Mouse (Mus musculus) liver, embryonic 15.5 days (tissue): ENCODE measurements around the gene Vsig2. TPM values are rescaled to one million over a fixed set of nuclear protein-coding genes. Genes with fewer than 3 reads are reported as not detected.

ENCODE experiments used
- ATAC-seq: fragments of 200-750 bp; cut with Nextera tagmentation; 2 replicates; pipeline ENCODE4 v1.8.0; 2017; ENCODE audit warnings: moderate number of reproducible peaks, mild to moderate bottlenecking, moderate library complexity; ENCODE audit not compliant: insufficient read depth
- H3K27ac ChIP-seq: fragments of 300-500 bp; sonication (generic); replicated peaks from 2 replicates; pipeline ENCODE4 v1.5.1; 2015; ENCODE audit warnings: mild to moderate bottlenecking, inconsistent platforms
- H3K27me3 ChIP-seq: fragments of 300-500 bp; sonication (generic); 2 replicates; pipeline ENCODE4 v1.6.1; 2015; ENCODE audit warnings: mild to moderate bottlenecking, inconsistent platforms
- H3K36me3 ChIP-seq: fragments of 300-500 bp; sonication (generic); replicated peaks from 2 replicates; pipeline ENCODE4 v1.6.1; 2015; ENCODE audit warnings: moderate library complexity, mild to moderate bottlenecking, inconsistent platforms
- H3K4me1 ChIP-seq: fragments of 300-500 bp; sonication (generic); replicated peaks from 2 replicates; pipeline ENCODE4 v1.6.1; 2015; ENCODE audit warnings: inconsistent platforms
- H3K4me2 ChIP-seq: fragments of 300-500 bp; sonication (generic); 2 replicates; pipeline ENCODE4 v1.6.1; 2015; ENCODE audit warnings: moderate library complexity, mild to moderate bottlenecking, inconsistent platforms
- H3K4me3 ChIP-seq: fragments of 300-500 bp; sonication (generic); replicated peaks from 2 replicates; pipeline ENCODE4 v1.5.1; 2015; ENCODE audit warnings: mild to moderate bottlenecking, inconsistent platforms
- H3K9ac ChIP-seq: fragments of 300-500 bp; sonication (generic); 2 replicates; pipeline ENCODE4 v1.6.1; 2015; ENCODE audit warnings: moderate library complexity, mild to moderate bottlenecking, inconsistent platforms
- H3K9me3 ChIP-seq: fragments of 300-500 bp; sonication (generic); replicated peaks from 2 replicates; pipeline ENCODE4 v1.6.1; 2016; ENCODE audit warnings: inconsistent platforms
- WGBS: fragments of 180-500 bp; shearing (Covaris S2); methylation state at CpG from one replicate; pipeline ENCODE4 v1.1.7; 2015; ENCODE audit warnings: mixed read lengths; ENCODE audit not compliant: insufficient replicate concordance; 5-methylcytosine and 5-hydroxymethylcytosine counted together
- polyA plus RNA-seq: library from polyadenylated mRNA; unstranded; fragments of >200 nt; fragmentation: Nextera tagmentation; extraction: Ambion mirVana; gene quantifications from 2 replicates; pipeline ENCODE4 v1.2.1, GENCODE M21; 2015

The Vsig2 gene
- polyA plus RNA-seq, 1 experiment from 2014 or later: 0.32 TPM

DNA sequence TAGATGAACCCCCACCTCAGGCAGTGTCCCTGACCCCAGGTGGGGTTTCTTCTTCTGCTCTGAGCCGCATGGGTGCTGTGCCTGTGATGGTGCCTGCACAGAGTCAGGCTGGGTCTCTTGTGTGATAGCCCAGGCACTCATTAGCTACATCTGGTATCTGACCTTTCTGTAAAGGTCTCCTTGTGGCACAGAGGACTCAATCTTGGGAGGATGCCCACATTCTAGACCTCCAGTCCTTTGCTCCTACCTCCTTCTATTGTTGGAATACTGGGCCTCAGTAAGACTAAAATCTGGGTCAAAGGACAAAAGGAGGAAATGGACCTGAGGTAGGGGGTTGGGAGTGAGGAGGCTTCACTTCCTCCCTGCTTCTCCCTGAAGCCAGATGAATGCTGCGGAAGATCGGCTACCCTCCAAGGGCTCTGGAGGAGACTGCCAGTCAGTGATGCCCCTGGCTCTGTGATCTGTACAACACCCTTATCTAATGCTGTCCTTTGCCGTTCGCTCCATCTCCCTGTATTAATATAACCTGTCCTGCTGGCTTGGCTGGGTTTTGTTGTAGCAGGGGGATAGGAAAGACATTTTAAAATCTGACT lies 1.3 kb upstream of the Vsig2 start:
- WGBS: 61% methylated on average over 5 of the region's 5 CpGs
- ATAC-seq: 0 out of 2 replicates have a peak, but pooled peaks have one; percentile 7
- H3K36me3 ChIP-seq: no peaks in the 10 kb centered on the region
- H3K27ac ChIP-seq: no peak overlapping the region
- H3K4me1 ChIP-seq: no peaks in the 10 kb centered on the region
- no peaks in the 10 kb centered on the region for H3K9me3 ChIP-seq
- no peak overlapping the region for H3K4me2 ChIP-seq
- H3K9ac ChIP-seq: no peak overlapping the region
- no peak overlapping the region for H3K4me3 ChIP-seq
- peaks cover 17% of the 10 kb centered on the region; the same call in 1 of the 2 replicates for H3K27me3 ChIP-seq

DNA sequence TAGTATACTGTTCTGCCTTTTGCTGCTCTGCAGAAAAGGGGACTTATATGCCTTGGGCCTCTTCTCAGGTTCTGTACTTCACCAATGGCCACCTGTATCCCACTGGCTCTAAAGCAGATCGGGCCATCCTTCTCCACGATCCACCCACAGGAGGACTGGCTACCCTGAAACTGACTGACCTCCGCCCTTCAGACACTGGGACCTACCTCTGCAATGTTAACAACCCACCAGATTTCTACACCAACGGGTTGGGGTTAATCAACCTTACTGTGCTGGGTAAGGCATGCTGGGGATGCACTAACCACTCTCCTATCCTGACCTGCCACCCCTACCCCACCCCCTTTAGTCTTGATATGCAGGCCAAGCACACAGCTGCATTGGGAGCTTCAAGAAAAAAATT lies 1.2 kb downstream of the Vsig2 start:
- Histone ChIP-seq H3K4me2 (no peak overlapping the region), H3K4me1 (peaks cover 14% of the 10 kb centered on the region), H3K4me3 (no peak overlapping the region), H3K9ac (no peak overlapping the region), H3K27ac (no peak overlapping the region), H3K9me3 (no peaks in the 10 kb centered on the region), H3K27me3 (peaks cover 8% of the 10 kb centered on the region; the same call in 1 of the 2 replicates), H3K36me3 (no peaks in the 10 kb centered on the region)
- 81% methylated on average over 4 of the region's 4 CpGs for whole genome bisulfite sequencing
- no peak for ATAC-seq

DNA sequence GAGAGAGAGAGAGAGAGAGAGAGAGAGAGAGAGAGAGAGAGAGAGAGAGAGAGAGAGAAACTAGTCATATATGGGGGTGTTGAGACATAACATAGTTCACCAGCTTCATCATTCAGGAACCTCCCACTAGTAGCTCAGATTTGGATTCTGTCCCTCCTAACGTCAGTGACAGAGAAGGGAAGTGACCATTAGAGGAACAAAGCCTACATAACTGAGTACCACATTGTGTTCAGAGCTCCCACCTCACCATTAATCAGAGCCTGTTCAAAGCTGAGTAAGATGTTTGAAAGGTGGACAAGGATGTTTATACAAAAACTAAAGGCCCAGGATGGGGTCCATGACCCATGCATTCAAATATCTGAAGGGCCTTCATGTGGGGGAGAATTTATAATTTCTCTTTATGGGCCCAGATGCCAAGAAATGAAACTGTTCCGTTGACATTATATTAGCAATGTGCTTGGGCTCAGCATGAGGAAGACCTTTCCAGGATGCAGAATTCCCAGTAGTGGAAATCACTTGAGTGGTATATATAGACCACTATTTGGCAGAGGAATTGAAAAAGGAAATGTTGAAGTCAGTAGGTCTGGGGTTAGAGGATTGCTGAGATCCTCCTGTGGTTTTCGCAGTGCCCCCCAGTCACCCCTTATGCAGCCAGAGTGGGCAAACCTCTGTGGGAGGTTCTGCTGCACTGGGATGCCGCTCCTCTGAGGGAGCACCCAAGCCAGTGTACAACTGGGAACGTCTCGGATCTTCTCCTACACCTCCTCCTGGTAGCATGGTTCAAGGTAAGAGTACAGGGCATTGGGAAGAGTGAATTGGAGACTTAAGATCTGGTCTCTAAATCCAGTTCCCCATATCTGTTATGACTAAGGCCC lies 1.9 kb downstream of the Vsig2 start:
- Histone ChIP-seq H3K9ac (no peak overlapping the region), H3K4me2 (no peak overlapping the region), H3K27ac (no peak overlapping the region), H3K4me1 (peaks cover 19% of the 10 kb centered on the region), H3K9me3 (no peaks in the 10 kb centered on the region), H3K27me3 (peaks cover 11% of the 10 kb centered on the region), H3K4me3 (no peak overlapping the region), H3K36me3 (no peaks in the 10 kb centered on the region)
- 56% methylated on average over 6 of the region's 6 CpGs for WGBS
- ATAC-seq: no peak

DNA sequence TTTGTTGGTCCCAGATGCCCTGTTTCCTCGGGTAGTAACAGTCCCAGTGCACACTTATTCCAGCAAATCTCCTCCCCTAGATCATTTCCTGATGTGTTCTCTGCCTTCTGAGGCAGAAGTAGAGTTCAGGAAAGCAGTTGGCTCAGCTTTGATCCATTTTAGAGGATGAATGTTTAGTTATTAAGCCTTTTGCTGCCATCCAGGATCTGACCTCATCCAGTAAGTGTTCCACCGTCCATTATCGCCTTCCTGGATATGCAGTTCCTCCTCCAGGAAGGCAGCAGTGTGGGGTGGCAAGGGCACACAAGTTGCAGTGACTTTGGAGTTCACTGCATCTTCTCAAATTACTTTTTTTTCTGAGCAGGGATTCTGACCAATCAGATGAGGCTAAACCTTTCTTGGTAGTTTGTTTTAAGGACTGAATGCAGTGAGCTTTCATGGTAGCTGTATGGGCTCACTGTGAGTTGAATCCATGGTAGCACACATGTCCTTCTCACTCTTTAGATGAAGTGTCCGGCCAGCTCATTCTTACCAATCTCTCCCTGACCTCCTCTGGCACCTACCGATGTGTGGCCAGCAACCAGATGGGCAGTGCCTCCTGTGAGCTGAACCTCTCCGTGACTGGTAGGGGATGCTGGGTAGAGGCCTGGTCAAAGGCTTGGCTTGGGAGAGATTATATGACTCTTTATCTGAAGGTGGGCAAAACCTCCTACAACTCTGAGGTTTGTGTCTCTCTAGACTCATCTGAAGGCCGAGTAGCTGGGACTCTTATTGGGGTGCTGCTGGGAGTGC lies 3.0 kb downstream of the Vsig2 start:
- WGBS: 51% methylated on average over 7 of the region's 7 CpGs
- Histone ChIP-seq H3K9ac (no peak overlapping the region), H3K9me3 (no peaks in the 10 kb centered on the region), H3K27me3 (peaks cover 17% of the 10 kb centered on the region), H3K27ac (no peak overlapping the region), H3K4me2 (no peak overlapping the region), H3K4me1 (peaks cover 19% of the 10 kb centered on the region), H3K36me3 (no peaks in the 10 kb centered on the region), H3K4me3 (no peak overlapping the region)
- ATAC-seq: no peak

DNA sequence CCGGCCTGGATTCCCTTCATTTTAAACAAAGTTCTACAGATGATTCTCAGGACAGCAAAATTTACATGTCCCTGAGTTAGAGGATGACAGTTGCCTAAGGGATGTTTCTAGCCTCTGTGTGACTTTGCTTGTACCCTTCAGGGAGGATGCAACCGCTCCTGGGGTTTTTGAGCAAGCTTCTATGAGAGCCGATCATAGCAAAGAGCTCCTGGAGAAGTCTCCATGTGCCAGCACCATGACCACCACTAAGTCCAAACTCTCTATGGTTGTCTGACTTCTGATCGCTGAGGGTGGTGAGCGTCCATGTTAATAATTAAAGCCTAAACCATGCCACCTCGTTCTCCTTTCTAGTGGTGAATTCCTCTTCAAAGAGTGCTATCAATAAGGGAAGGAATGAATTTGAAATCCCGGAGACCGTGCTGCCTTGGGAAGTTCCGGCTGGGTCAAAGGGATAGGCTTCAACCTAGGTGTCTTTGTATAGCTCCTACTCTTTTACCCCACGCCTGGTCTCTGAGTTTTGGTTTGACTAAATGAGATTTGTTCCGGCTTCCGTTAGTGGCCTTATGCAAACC lies 4.9 kb downstream of the Vsig2 start:
- Histone ChIP-seq H3K9me3 (no peaks in the 10 kb centered on the region), H3K27me3 (peaks cover 14% of the 10 kb centered on the region), H3K4me2 (peak overlapping the region; percentile 77), H3K27ac (no peak overlapping the region), H3K9ac (no peak overlapping the region), H3K4me3 (peak overlapping the region; percentile 50), H3K36me3 (no peaks in the 10 kb centered on the region), H3K4me1 (peaks cover 19% of the 10 kb centered on the region)
- ATAC-seq: no peak
- 44% methylated on average over 12 of the region's 12 CpGs for WGBS

DNA sequence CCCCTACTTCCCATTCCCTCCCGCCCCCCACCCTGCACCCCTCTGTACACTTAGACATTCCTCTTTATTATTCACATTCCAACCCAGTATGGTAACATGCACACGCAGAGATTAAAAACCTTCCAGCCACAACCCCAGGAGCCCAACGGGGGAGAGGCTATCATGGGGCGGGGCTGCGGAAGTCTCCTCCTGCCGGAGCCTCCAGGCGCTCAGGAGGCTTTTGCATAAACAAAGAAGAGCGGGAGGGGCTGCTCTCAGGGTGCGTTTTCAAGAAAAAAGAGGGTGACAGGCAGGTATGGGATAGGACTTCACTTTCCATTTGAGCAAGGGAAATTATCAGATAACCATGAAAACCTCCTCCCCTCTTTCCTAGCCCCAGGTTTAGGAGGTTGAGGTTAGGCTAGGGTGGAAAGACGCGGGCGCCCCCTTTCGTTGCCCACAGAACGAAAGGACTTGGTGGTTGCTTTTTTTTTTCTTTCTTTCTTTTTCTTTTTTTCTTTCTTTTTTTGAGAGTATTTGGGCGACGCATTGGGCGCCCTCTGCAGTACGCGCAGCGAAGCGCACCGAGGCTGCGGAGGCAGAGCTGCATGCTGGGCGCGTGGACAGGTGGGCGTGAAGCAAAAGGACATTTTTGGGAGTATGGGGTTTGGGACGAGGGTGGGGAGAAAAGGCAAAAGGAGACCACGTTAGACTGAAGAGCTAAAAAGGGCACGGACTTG lies 5.6 kb downstream of the Vsig2 start:
- Histone ChIP-seq H3K4me1 (peaks cover 19% of the 10 kb centered on the region), H3K27ac (no peak overlapping the region), H3K36me3 (no peaks in the 10 kb centered on the region), H3K4me3 (peak overlapping the region; percentile 50), H3K9ac (no peak overlapping the region), H3K9me3 (no peaks in the 10 kb centered on the region), H3K27me3 (peaks cover 14% of the 10 kb centered on the region), H3K4me2 (peak overlapping the region; percentile 77)
- 4% methylated on average over 29 of the region's 29 CpGs for WGBS
- no peak for ATAC-seq

DNA sequence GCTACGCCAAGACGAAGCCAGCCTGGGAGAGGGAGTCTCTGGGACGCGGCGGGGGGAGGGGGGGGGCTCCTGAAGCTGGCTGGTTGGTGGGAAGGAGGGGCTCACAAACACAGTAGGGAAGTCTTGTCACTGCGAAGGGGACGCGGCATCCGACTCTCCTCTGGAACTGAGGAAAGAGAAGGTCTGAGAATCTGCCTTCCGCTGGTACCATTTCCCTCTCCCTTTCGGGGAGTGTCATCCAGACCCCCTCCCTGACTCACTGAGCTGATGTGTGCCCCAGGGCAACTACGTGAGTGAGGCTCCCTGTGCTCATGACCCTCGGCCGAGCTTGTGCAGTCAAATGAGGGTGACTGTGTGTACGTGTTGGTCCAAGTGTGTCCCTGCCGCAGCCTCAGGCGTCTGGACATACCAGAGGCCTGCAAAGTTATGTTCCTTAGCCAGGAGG lies 6.1 kb downstream of the Vsig2 start:
- Histone ChIP-seq H3K9ac (no peak overlapping the region), H3K4me1 (peaks cover 19% of the 10 kb centered on the region), H3K27me3 (peaks cover 19% of the 10 kb centered on the region), H3K27ac (no peak overlapping the region), H3K4me3 (peak overlapping the region; percentile 50), H3K4me2 (peak overlapping the region; percentile 77), H3K36me3 (no peaks in the 10 kb centered on the region), H3K9me3 (no peaks in the 10 kb centered on the region)
- WGBS: 39% methylated on average over 17 of the region's 17 CpGs
- no peak; the same call in 1 of the 2 replicates for ATAC-seq

DNA sequence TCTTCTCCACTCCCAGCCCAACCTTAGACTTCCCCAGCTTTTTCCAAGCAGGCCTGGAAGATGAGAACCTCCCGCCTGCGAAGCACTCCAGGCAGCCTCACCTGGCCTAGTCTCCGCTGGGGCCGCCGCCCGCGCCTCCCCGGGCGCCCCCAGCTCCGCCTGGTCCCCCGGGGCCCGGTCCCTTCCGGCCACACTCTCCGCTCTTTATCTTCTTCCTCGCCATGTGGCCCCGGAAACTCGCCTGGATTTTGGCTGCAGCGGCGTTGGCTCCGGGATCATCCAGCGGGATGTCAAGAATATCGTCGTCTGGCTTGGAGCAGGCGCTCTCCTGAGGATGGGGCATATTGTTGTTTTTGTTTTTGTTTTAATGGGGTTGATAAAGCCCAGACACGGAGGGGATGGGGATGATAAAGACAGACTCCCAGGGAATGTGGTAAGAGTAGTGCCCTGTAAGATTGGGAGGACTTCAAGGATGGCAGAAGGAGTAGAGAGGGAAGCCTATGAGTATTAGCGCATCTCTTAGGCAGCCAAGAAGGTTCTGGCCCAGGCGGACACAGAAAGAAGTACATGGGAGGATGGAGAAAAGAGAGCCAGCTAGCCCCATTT lies 6.9 kb downstream of the Vsig2 start:
- Histone ChIP-seq H3K4me1 (peaks cover 19% of the 10 kb centered on the region), H3K27me3 (peaks cover 26% of the 10 kb centered on the region), H3K27ac (no peak overlapping the region), H3K4me3 (no peak overlapping the region), H3K9me3 (no peaks in the 10 kb centered on the region), H3K9ac (no peak overlapping the region), H3K36me3 (no peaks in the 10 kb centered on the region), H3K4me2 (no peak overlapping the region)
- WGBS: 69% methylated on average over 27 of the region's 27 CpGs
- ATAC-seq: no peak

DNA sequence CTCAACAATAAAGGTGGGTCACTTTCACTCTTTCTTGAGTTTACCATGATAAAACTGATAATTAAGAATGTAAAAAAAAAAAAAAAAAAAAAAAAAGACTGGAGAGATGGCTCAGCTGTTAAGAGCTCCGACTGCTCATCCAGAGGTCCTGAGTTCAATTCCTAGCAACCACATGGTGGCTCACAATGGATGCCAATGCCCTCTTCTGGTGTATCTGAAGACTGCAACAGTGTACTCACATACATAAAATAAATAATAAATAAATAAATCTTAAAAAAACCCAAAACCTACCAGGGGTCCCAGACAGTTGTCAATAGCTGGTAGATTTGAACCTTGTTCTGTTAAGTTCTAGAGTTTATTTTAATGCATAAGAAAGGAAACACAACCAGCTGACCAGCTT lies 7.8 kb downstream of the Vsig2 start:
- Histone ChIP-seq H3K4me3 (no peak overlapping the region), H3K27ac (no peak overlapping the region), H3K27me3 (peaks cover 34% of the 10 kb centered on the region), H3K36me3 (no peaks in the 10 kb centered on the region), H3K4me2 (no peak overlapping the region), H3K4me1 (peaks cover 23% of the 10 kb centered on the region), H3K9ac (no peak overlapping the region), H3K9me3 (no peaks in the 10 kb centered on the region)
- 50% methylated on average over 1 of the region's 1 CpGs for WGBS
- no peak for ATAC-seq

DNA sequence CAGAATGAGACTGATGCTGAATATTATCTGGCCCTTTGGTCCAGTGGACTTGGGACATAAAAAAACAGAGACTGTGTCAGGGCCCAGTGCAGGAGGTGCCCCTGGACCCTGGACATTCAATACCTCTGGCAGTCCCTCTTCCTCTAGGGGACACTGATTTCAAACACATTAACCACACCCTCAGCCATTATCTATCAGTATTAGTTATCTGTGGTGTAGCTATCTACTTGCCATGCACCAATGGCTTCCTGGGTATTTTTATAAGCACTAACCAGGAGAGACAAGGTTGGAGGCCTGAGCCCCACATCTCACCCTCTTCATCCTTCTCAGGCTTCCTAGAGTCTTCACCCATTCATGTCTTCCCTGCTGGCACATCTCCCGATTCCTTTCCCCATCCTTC lies 11.4 kb downstream of the Vsig2 start:
- 62% methylated on average over 1 of the region's 1 CpGs for WGBS

More for the DNA sequence above, 11.4 kb downstream of the Vsig2 start:
- H3K9ac ChIP-seq: no peak overlapping the region
- no peak overlapping the region for H3K27ac ChIP-seq
- no peaks in the 10 kb centered on the region for H3K36me3 ChIP-seq
- H3K4me1 ChIP-seq: peaks cover 40% of the 10 kb centered on the region
- H3K9me3 ChIP-seq: no peaks in the 10 kb centered on the region
- peaks cover 54% of the 10 kb centered on the region for H3K27me3 ChIP-seq
- no peak overlapping the region for H3K4me2 ChIP-seq
- ATAC-seq: no peak
- H3K4me3 ChIP-seq: no peak overlapping the region
